Mouse (Mus musculus) kidney, embryonic 15.5 days (tissue): ENCODE data around the gene Gen1. TPM values are rescaled to one million over a fixed set of nuclear protein-coding genes. Genes with fewer than 3 reads are reported as not detected.
A peak's percentile ranks its signal among the peaks of the same experiment; 100 is the strongest.

Experiments used
- ATAC-seq: fragments of 200-750 bp; cut with Nextera tagmentation; replicated peaks from 2 replicates; pipeline ENCODE4 v1.8.0; 2017; ENCODE audit warnings: moderate TSS enrichment; ENCODE audit not compliant: low FRiP score
- H3K27ac ChIP-seq: fragments of 300-500 bp; sonication (generic); 2 replicates; pipeline ENCODE4 v1.5.1; 2015; ENCODE audit warnings: mild to moderate bottlenecking, inconsistent platforms
- H3K27me3 ChIP-seq: fragments of 300-500 bp; sonication (generic); 2 replicates; pipeline ENCODE4 v1.6.1; 2015; ENCODE audit warnings: inconsistent platforms
- H3K36me3 ChIP-seq: fragments of 300-500 bp; sonication (generic); 2 replicates; pipeline ENCODE4 v1.6.1; 2015; ENCODE audit warnings: inconsistent platforms
- H3K4me1 ChIP-seq: fragments of 300-500 bp; sonication (generic); 2 replicates; pipeline ENCODE4 v1.6.1; 2015; ENCODE audit warnings: inconsistent platforms
- H3K4me2 ChIP-seq: fragments of 300-500 bp; sonication (generic); 2 replicates; pipeline ENCODE4 v1.6.1; 2015; ENCODE audit warnings: moderate library complexity, mild to moderate bottlenecking, inconsistent platforms
- H3K4me3 ChIP-seq: fragments of 300-500 bp; sonication (generic); replicated peaks from 2 replicates; pipeline ENCODE4 v1.5.1; 2015; ENCODE audit warnings: mild to moderate bottlenecking, inconsistent platforms
- H3K9ac ChIP-seq: fragments of 300-500 bp; sonication (generic); 2 replicates; pipeline ENCODE4 v1.6.1; 2015; ENCODE audit warnings: mild to moderate bottlenecking, inconsistent platforms
- H3K9me3 ChIP-seq: fragments of 300-500 bp; sonication (generic); replicated peaks from 2 replicates; pipeline ENCODE4 v1.6.1; 2016; ENCODE audit warnings: inconsistent platforms
- WGBS: fragments of 180-500 bp; shearing (Covaris S2); methylation state at CpG from one replicate; pipeline ENCODE4 v1.1.7; 2015; ENCODE audit warnings: mixed read lengths; 5-methylcytosine and 5-hydroxymethylcytosine counted together
- polyA plus RNA-seq: library from polyadenylated mRNA; unstranded; fragments of >200 nt; fragmentation: Nextera tagmentation; extraction: Ambion mirVana; gene quantifications from 2 replicates; pipeline ENCODE4 v1.2.1, GENCODE M21; 2015

Gene Gen1
- polyA plus RNA-seq, 1 experiment from 2014 or later = 9.6 TPM

GRCm38 (mm10) chr12:11221524-11222330 lies 43.9 kb downstream of the Gen1 start:
- H3K4me2 ChIP-seq = 0 out of 2 replicates have a peak overlapping the region, but pooled peaks have one; percentile 2
- H3K36me3 ChIP-seq = no peaks in the 10 kb centered on the region
- peaks cover 6% of the 10 kb centered on the region for H3K4me1 ChIP-seq
- no peaks in the 10 kb centered on the region for H3K9me3 ChIP-seq
- H3K9ac ChIP-seq = no peak overlapping the region
- no peaks in the 10 kb centered on the region; the same call in 1 of the 2 replicates for H3K27me3 ChIP-seq
- no peak overlapping the region for H3K27ac ChIP-seq
- ATAC-seq = 0 out of 2 replicates have a peak, but pooled peaks have one; percentile 7
- H3K4me3 ChIP-seq = no peak overlapping the region
- WGBS = 52% methylated on average over 20 of the region's 20 CpGs

GRCm38 (mm10) chr12:11217726-11218250 lies 47.8 kb downstream of the Gen1 start:
- no peak overlapping the region for H3K4me3 ChIP-seq
- ATAC-seq = no peak
- WGBS = 24% methylated on average over 7 of the region's 7 CpGs

GRCm38 (mm10) chr12:11216454-11216853 lies 49.1 kb downstream of the Gen1 start:
- Histone ChIP-seq H3K27me3 (no peaks in the 10 kb centered on the region; the same call in 1 of the 2 replicates), H3K4me1 (no peaks in the 10 kb centered on the region), H3K9ac (no peak overlapping the region), H3K4me3 (no peak overlapping the region), H3K4me2 (no peak overlapping the region), H3K9me3 (no peaks in the 10 kb centered on the region), H3K27ac (no peak overlapping the region), H3K36me3 (no peaks in the 10 kb centered on the region)
- 83% methylated on average over 3 of the region's 3 CpGs for WGBS
- ATAC-seq = no peak

More at GRCm38 (mm10) chr12:11217726-11218250, 47.8 kb downstream of the Gen1 start:
- H3K36me3 ChIP-seq = no peaks in the 10 kb centered on the region
- H3K9me3 ChIP-seq = no peaks in the 10 kb centered on the region
- no peak overlapping the region for H3K9ac ChIP-seq
- 0 out of 2 replicates have a peak, but pooled peaks cover 2% of the 10 kb centered on the region for H3K4me1 ChIP-seq
- H3K4me2 ChIP-seq = no peak overlapping the region
- no peak overlapping the region for H3K27ac ChIP-seq
- no peaks in the 10 kb centered on the region; the same call in 1 of the 2 replicates for H3K27me3 ChIP-seq

- Histone ChIP-seq H3K9me3 (no peaks in the 10 kb centered on the region), H3K36me3 (no peaks in the 10 kb centered on the region), H3K9ac (no peak overlapping the region), H3K27me3 (no peaks in the 10 kb centered on the region; the same call in 1 of the 2 replicates), H3K27ac (no peak overlapping the region), H3K4me3 (no peak overlapping the region), H3K4me2 (no peak overlapping the region), H3K4me1 (no peaks in the 10 kb centered on the region)
- 85% methylated on average over 2 of the region's 2 CpGs for WGBS
- no peak for ATAC-seq
Observed at GRCm38 (mm10) chr12:11215555-11215954, 50.0 kb downstream of the Gen1 start.

- no peak for ATAC-seq
- H3K9me3 ChIP-seq = no peaks in the 10 kb centered on the region
- no peak overlapping the region for H3K4me3 ChIP-seq
- no peak overlapping the region for H3K27ac ChIP-seq
- no peak overlapping the region for H3K9ac ChIP-seq
- H3K4me1 ChIP-seq = no peaks in the 10 kb centered on the region
- no peak overlapping the region for H3K4me2 ChIP-seq
- H3K36me3 ChIP-seq = no peaks in the 10 kb centered on the region
- peaks cover 2% of the 10 kb centered on the region; the same call in 1 of the 2 replicates for H3K27me3 ChIP-seq
Observed at GRCm38 (mm10) chr12:11214776-11215175, 50.8 kb downstream of the Gen1 start.

GRCm38 (mm10) chr12:11212881-11213280 lies 52.7 kb downstream of the Gen1 start:
- no peak overlapping the region for H3K4me3 ChIP-seq
- no peak for ATAC-seq
- 58% methylated on average over 1 of the region's 1 CpGs for whole genome bisulfite sequencing
- peaks cover 3% of the 10 kb centered on the region; the same call in 1 of the 2 replicates for H3K4me1 ChIP-seq
- H3K36me3 ChIP-seq = no peaks in the 10 kb centered on the region
- H3K9ac ChIP-seq = no peak overlapping the region
- H3K4me2 ChIP-seq = no peak overlapping the region
- H3K9me3 ChIP-seq = no peaks in the 10 kb centered on the region
- H3K27ac ChIP-seq = no peak overlapping the region
- peaks cover 14% of the 10 kb centered on the region for H3K27me3 ChIP-seq

- 57% methylated on average over 3 of the region's 3 CpGs for WGBS
- no peaks in the 10 kb centered on the region for H3K36me3 ChIP-seq
- no peak overlapping the region for H3K4me3 ChIP-seq
- peaks cover 3% of the 10 kb centered on the region; the same call in 1 of the 2 replicates for H3K4me1 ChIP-seq
- no peak overlapping the region for H3K27ac ChIP-seq
- peaks cover 14% of the 10 kb centered on the region for H3K27me3 ChIP-seq
- no peak overlapping the region for H3K4me2 ChIP-seq
- no peak overlapping the region for H3K9ac ChIP-seq
- no peaks in the 10 kb centered on the region for H3K9me3 ChIP-seq
- ATAC-seq = no peak
Observed at GRCm38 (mm10) chr12:11210361-11210760, 55.2 kb downstream of the Gen1 start.

GRCm38 (mm10) chr12:11209636-11210035 lies 56.0 kb downstream of the Gen1 start:
- no peaks in the 10 kb centered on the region for H3K9me3 ChIP-seq
- no peak for ATAC-seq
- H3K27me3 ChIP-seq = peaks cover 14% of the 10 kb centered on the region
- no peak overlapping the region for H3K27ac ChIP-seq
- H3K9ac ChIP-seq = no peak overlapping the region
- no peaks in the 10 kb centered on the region for H3K36me3 ChIP-seq
- no peak overlapping the region for H3K4me2 ChIP-seq
- H3K4me3 ChIP-seq = no peak overlapping the region
- WGBS = 37% methylated on average over 5 of the region's 5 CpGs
- H3K4me1 ChIP-seq = peaks cover 4% of the 10 kb centered on the region; the same call in 1 of the 2 replicates

- Histone ChIP-seq H3K9me3 (no peaks in the 10 kb centered on the region), H3K4me2 (peak within 1 kb of the TSS; percentile 24), H3K27ac (no peak within 1 kb of the TSS), H3K9ac (no peak within 1 kb of the TSS), H3K36me3 (no peaks in the 10 kb centered on the region), H3K27me3 (peaks cover 14% of the 10 kb centered on the region), H3K4me3 (no peak within 1 kb of the TSS), H3K4me1 (peaks cover 10% of the 10 kb centered on the region; the same call in 1 of the 2 replicates)
- 15% methylated on average over 5 of the region's 5 CpGs for WGBS
- ATAC-seq = no peak
Observed at GRCm38 (mm10) chr12:11208872-11209271, 56.7 kb downstream of the Gen1 start, which contains the start of gene Msgn1. Gene Msgn1 (minus strand): TSS chr12:11208972.

GRCm38 (mm10) chr12:11206321-11206720 lies 59.3 kb downstream of the Gen1 start:
- 61% methylated on average over 4 of the region's 4 CpGs for WGBS
- Histone ChIP-seq H3K4me2 (no peak overlapping the region), H3K36me3 (no peaks in the 10 kb centered on the region), H3K9me3 (no peaks in the 10 kb centered on the region), H3K4me1 (peaks cover 11% of the 10 kb centered on the region; the same call in 1 of the 2 replicates), H3K27me3 (peaks cover 14% of the 10 kb centered on the region), H3K9ac (no peak overlapping the region), H3K4me3 (no peak overlapping the region), H3K27ac (no peak overlapping the region)
- ATAC-seq = no peak

- Histone ChIP-seq H3K27me3 (peaks cover 5% of the 10 kb centered on the region), H3K4me3 (no peak overlapping the region), H3K27ac (peak overlapping the region; percentile 64), H3K9me3 (no peaks in the 10 kb centered on the region), H3K9ac (no peak overlapping the region), H3K4me2 (peak overlapping the region; percentile 21; the same call in 1 of the 2 replicates), H3K4me1 (peaks cover 11% of the 10 kb centered on the region; the same call in 1 of the 2 replicates), H3K36me3 (no peaks in the 10 kb centered on the region)
- WGBS = 64% methylated on average over 18 of the region's 18 CpGs
- ATAC-seq = no peak
Observed at GRCm38 (mm10) chr12:11203694-11204665, 61.6 kb downstream of the Gen1 start.
